Mouse (Mus musculus) CH12.LX (cell line): Measurements from ENCODE around the gene Clptm1.

Experiments used
- CTCF ChIP-seq, 2 experiments: IDR thresholded peaks in 1 of 2; conservative IDR thresholded peaks in 1 of 2; 2 replicates each; pipeline ENCODE4 v1.5.1; 2011 to 2012; ENCODE audit warnings: low read depth in 2 of 2, low read length in 2 of 2, improper control_type of control experiment in 1 of 2, inconsistent platforms in 1 of 2, mild to moderate bottlenecking in 1 of 2, moderate library complexity in 1 of 2
- EP300 ChIP-seq: IDR thresholded peaks from 2 replicates; pipeline ENCODE4 v1.6.1; 2011; ENCODE audit warnings: low read length, improper control_type of control experiment
- MAFK ChIP-seq: IDR thresholded peaks from 2 replicates; pipeline ENCODE4 v1.6.1; 2011; ENCODE audit warnings: low read length, improper control_type of control experiment; ENCODE audit not compliant: insufficient replicate concordance
- POLR2A ChIP-seq: IDR thresholded peaks from 2 replicates; pipeline ENCODE4 v1.6.1; 2011; ENCODE audit warnings: low read depth, mild to moderate bottlenecking, improper control_type of control experiment, low read length
- ZNF384 ChIP-seq: IDR thresholded peaks from 2 replicates; pipeline ENCODE4 v1.6.1; 2012; ENCODE audit warnings: low read depth, low read length, improper control_type of control experiment, inconsistent platforms

DNA sequence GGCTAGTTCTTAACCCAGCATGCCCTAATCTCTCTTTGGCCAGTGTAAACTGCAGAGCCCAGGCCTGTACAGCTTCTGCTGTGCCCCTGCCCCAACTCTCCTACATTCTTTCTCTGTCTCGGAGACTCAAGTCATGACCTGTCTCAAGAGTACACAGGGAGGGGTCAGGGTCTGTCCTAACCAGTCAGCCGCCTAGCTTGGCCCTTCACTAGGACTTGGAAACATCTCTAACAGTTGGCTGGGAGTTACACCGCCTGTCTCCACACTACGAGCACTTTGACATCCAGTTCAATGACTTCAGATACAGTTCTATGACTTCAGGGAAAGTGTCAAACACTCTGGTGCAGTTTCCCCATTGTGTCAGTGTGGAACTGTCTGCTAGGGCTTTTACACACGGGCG, 26.6 kb upstream of the Clptm1 start:
- no peak for TF ChIP-seq POLR2A
- TF ChIP-seq CTCF (conservative IDR thresholded peaks at IDR 0.05 in 1 of 2, IDR thresholded peaks at IDR 0.05 in 1 of 2; ENCODE audit: low read depth in 2 of 2, low read length in 2 of 2) = no peak
- TF ChIP-seq EP300 = no peak
- TF ChIP-seq ZNF384 = no peak
- TF ChIP-seq MAFK = no peak
